Mouse (Mus musculus): ENCODE measurements around the gene Ppp2r2c. TPM values are rescaled to one million over a fixed set of nuclear protein-coding genes. Genes with fewer than 3 reads are reported as not detected.

The Ppp2r2c gene
- total RNA-seq (2023): not detected

GRCm38 (mm10) chr5:36868266-36869090 is at the start of gene Ppp2r2c:
TSS of gene Ppp2r2c (plus strand) at chr5:36868513.

DNA sequence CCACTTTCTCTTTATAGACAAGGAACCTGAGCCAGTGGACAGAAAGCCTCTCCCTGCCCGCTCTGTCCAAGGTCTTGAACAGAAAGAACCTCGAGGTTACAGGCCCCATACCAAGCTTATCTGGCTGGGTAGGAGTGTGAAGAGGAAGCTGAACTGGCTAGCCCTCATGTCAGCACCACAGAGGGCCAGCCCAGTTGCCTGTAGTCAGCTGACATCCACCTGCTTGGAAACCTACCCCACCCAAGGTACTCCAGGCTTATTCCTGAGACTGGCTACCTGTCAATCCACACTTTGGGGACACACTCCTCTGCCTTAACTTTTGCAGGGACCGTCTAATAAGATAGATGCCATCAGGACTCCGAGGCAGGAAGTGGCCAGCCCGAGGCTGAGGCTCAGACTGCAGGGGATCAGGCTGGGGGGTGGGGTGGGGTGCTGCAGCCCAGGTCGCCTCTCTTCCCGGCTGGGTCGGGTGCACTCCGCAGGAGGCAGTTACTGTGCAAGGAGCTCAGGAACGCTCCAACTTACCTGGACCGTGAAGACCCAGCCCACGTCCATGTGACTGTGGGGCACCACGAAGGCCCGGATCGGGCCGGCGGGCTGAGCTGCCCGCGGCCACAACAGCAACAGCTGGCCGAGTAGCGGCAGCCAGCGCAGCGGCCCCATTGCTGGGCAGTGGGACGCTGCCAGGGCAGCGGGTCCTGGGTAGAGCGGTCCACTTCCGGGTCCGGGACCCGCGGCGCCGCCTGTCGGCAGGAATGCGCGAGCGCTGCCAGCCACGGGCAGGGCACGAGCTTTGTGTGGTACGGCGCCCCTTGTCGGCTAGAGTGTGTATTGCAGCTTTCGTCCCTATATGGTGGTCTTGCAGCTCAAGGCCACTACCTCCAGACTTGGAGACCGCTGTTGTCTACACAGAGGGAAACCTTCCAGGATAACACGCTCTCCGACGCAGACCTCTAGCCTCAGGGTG is 38.1 kb upstream of the Ppp2r2c start, which contains the start of gene Man2b2:
Gene Man2b2, minus strand, starts transcription at position 741 of the 967 bp plus-strand sequence.

DNA sequence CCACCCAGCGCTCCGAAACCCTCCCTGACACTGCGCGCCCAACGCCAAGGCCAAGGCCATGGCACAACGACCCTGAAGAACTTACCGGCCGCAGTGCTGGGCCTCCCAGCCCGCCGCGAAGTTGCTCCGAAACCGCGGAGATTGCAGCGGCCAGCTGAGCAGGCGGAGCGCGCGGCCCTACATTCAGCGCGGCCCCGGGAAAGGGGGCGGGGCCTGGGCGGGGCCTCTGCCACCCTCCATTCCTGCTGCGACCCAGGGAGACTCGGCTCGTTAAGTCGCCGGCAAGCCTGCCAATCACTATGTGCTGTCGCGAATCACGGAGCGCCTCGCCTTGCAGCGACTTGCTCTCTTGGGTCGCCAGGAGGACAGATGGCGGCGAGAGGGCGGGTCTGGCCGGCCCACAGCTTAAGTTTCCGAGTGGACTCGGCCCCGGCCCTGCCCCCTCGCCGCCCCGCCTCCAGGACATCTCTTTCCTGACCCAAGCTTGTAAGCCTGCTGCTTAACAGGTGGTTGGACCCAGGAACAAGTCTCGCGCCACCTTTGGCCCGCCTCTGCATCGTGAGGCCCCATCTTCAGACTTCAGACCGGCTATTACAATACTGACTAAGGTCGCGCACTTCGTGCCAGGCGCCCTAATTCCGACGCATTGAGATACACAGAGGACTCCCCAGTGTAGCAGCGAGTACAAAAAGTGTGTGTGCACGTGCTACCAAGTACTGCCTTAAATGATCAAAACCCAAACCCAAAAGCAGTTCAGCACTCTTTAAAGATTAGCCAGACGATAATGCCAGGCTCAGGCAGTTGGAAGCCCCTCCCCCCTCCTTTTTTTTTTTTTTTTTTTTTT is 120.7 kb downstream of the Ppp2r2c start, which contains the start of gene Wfs1:
Gene Wfs1, minus strand, starts transcription at position 425 of the 844 bp plus-strand sequence.

Other genes starting within 250 kb of the Ppp2r2c start
- 10 to 100 TPM; 32.6 to 40.2 TPM for gene D5Ertd579e, start 172.5 kb upstream of the Ppp2r2c start, total RNA-seq (2023)
- 10 to 100 TPM; 18.2 to 19.4 TPM for gene Bloc1s4, start 119.9 kb upstream of the Ppp2r2c start, total RNA-seq (2023)
- 100 to 1,000 TPM; 193 to 197 TPM for gene Mrfap1, start 71.7 kb upstream of the Ppp2r2c start, total RNA-seq (2023)
- 10 to 100 TPM; 65.4 to 79.0 TPM for gene Man2b2, start 37.9 kb upstream of the Ppp2r2c start, total RNA-seq (2023)
- gene Wfs1, start 120.7 kb downstream of the Ppp2r2c start, total RNA-seq (2023): 10 to 100 TPM in 1 of 2 experiments, 1 to 10 TPM in 1; 10.0 to 11.4 TPM
- under 1 TPM; 0.09 to 0.16 TPM for gene Gm1043, start 216.9 kb downstream of the Ppp2r2c start, total RNA-seq (2023)